Mouse (Mus musculus) monocyte, adult 5-6 weeks (primary cell): ENCODE measurements around the gene Entpd7. TPM values are rescaled to one million over a fixed set of nuclear protein-coding genes. Genes with fewer than 3 reads are reported as not detected.

Experiments used
- ATAC-seq: fragments of 153-309, 156-312 bp; replicated peaks from 2 replicates; pipeline ENCODE4 v1.8.0; 2017; ENCODE audit warnings: mild to moderate bottlenecking; ENCODE audit not compliant: low TSS enrichment, insufficient number of reproducible peaks, severe bottlenecking, poor library complexity, low FRiP score
- total RNA-seq: library from RNA; stranded (forward); fragments of 200-1000, 200-491, 200-594 nt; gene quantifications from 3 replicates; pipeline ENCODE4 v1.2.3, GENCODE M21; 2017

Gene Entpd7
- total RNA-seq, 1 experiment from 2014 or later: 1.5 TPM

- ATAC-seq: no peak
Measured at GRCm38 (mm10) chr19:43671054-43671453, 18.4 kb upstream of the Entpd7 start.

DNA sequence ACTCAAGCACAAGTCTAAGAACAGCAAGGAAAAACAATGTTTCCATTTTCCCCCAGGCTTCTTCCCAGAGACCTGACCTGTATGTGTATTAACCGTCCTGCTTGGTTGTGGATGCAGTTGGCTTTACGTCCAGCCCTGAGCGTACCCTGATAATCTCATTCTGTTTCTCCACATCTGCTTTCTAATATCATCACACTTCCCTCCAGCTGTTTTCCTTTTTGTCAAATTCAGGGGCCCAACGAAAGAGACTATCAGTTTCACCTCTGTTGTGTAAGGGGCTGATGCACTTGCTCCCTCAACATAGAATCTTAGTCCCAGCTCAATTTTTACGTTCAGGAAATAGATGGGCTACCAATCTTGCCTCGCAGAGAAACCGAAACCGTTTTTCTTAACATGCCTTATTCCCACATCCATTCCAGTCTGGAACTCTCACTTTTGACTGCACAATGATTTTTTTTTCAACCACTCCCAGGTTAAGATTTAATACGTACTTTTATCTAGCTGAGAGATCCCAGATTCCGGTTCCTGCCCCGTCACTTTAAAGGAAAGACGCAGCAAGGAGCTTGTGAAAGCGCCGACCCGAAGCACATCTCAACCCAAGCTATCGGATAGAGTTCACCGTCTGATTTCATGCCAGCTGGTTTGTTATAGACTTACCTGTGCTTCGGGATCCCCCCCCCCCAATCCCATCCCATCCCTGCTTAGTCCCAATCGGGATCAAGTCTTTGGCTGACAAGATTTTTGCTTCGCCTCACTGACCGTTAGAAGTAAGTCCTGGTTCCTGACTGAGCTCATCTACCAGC is 15.8 kb upstream of the Entpd7 start:
- ATAC-seq: no peak

GRCm38 (mm10) chr19:43674316-43674689 is 15.2 kb upstream of the Entpd7 start:
- ATAC-seq: no peak

- ATAC-seq: peak; percentile 90
Measured at GRCm38 (mm10) chr19:43674730-43675524, 14.5 kb upstream of the Entpd7 start, which contains the start of gene Slc25a28. Slc25a28 (minus strand) TSS chr19:43674881.

DNA sequence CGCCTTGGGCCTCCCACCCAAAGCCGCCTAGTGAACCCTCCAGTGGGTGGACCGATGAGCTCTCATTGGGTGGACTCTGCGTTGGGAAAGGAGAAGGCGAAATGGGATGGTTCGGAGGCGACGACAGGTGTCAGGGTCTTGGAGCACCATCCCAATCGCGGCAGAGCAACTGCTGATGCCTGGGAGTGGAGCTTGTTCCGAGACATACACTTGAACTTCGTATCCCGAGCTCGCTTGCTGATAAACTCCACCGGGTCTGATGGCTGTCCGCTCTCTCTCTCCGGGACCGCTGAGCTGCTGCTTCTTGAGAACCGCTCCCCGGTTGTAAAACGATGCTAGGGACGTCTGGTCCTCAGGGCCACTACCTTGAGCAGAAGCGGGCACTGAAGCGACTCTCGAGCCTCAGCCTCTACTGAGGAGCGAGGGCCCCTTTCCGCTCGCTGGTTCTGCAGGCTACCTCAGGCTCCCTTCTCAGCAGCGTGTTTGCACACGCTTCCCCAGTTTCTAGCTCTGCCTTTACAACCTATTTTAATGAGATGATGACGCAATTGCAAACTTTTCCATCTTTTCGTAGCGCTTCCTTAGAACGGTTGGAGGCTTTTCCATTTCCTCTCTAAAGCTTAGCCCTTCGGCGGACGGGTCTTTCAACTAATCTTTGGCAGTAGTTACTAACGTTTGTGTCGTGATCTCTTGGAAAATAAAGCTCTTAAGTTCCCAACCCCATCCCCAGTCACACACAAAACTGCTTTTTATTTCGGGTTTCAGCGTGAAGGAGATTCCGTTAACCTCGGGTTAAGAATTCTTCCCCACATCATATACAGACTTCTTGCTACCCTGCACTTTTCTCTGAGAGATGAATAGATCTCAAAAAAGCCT is 13.7 kb upstream of the Entpd7 start:
- ATAC-seq: no peak

DNA sequence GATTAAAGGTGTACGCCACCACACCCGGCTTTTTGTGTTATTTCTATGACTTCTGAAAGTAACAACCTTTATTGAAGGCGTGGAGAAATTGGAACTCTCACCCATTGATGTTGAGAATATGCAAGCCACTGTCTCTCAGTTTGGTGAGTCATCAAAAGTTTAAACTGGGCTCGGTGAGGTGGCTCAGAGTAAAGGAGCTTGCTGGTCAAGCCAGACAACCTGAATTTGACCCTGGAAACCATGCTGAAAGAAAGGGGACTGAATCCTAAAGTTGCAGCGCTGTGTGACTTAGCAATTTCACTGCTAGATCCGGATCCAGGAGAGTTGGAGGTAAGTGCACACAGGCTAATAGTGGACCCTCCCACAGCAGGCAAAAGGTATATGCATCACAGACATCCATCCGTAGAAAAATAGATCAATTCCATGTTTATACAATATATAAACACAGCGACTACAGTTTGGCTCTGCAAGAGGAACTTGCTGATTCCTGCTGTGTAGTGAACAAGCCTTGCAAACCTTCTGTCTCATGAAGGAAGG is 10.9 kb upstream of the Entpd7 start:
- ATAC-seq: no peak

- peak; percentile 68 for ATAC-seq
Measured at GRCm38 (mm10) chr19:43679474-43679981, 9.9 kb upstream of the Entpd7 start.

- ATAC-seq: no peak
Measured at GRCm38 (mm10) chr19:43681541-43681940, 7.9 kb upstream of the Entpd7 start.

GRCm38 (mm10) chr19:43692815-43693214 is 3.3 kb downstream of the Entpd7 start:
- ATAC-seq: no peak

DNA sequence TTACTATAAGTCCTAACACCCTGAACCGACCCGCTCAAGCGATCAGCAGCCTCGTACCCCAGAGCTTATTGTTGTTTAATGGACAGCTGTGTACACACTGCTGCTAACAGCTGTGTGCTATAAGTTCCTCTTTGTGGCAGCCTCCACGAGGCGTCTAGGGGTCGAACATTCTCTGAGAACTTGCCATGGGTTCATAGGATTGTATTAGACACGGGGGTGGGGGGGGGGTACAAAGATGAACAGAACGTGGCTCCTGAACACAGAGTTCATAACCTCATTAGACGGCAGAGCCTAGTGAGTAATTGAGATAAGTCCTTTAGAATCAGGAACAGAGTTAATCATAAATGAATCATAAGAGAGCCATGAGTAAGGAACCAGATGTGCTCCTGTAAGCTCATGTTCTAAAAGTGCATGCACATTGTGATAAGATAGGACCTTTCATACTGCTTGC is 6.1 kb downstream of the Entpd7 start:
- no peak for ATAC-seq

- no peak for ATAC-seq
Measured at GRCm38 (mm10) chr19:43697666-43698370, 8.3 kb downstream of the Entpd7 start.

- no peak for ATAC-seq
Measured at GRCm38 (mm10) chr19:43699021-43699762, 9.7 kb downstream of the Entpd7 start.

- no peak for ATAC-seq
Measured at GRCm38 (mm10) chr19:43699763-43700155, 10.3 kb downstream of the Entpd7 start.

- ATAC-seq: no peak
Measured at GRCm38 (mm10) chr19:43704211-43704610, 14.7 kb downstream of the Entpd7 start.

DNA sequence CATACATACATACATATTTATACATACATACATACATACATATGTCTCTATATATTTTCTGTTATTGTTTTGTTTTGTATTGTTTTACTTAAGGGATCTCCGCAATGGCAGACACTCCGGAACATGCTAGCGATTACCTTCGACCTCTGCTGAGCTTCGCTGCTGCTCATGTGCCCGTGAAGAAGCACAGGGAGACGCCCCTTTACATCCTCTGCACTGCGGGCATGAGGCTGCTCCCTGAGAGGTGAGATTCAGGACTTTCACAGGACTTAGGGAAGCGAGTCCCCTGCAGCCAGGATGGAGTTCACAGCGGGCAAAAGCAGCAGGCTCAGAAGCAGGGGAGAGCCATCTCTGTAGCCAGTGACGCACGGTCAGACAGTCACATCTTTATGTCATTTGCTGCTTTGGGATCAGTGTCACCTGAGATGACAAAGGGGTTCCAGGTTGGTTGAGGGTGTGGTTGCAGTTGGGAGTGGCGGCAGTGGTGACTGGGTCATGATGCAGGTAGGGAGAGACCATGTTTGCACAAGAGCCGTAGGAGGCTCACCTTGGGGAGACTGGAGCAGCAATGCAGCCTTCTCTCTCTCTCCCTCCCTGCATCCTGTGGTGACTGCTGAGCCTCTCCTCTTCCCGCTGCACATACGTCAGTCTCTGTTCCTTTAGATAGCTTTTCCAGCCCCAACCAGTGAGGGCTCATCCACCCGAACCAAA is 15.5 kb downstream of the Entpd7 start:
- ATAC-seq: no peak

- no peak for ATAC-seq
Measured at GRCm38 (mm10) chr19:43708206-43708605, 18.7 kb downstream of the Entpd7 start.

GRCm38 (mm10) chr19:43709317-43709716 is 19.8 kb downstream of the Entpd7 start:
- ATAC-seq: no peak
